Mouse (Mus musculus) spleen, adult 2 months (tissue): ENCODE measurements around the gene Gm26741.

ENCODE experiments used
- CTCF ChIP-seq: fragments of 200-500 bp; IDR thresholded peaks from 2 replicates; pipeline ENCODE4 v1.5.1; 2011; ENCODE audit warnings: mild to moderate bottlenecking, inconsistent platforms; ENCODE audit not compliant: insufficient read depth, insufficient read length, insufficient replicate concordance; ENCODE audit errors: extremely low read depth
- POLR2A ChIP-seq: fragments of 200-500 bp; IDR thresholded peaks from 2 replicates; pipeline ENCODE4 v1.6.1; 2011; ENCODE audit warnings: low read depth, low read length, inconsistent platforms

- TF ChIP-seq CTCF: no peak
- TF ChIP-seq POLR2A: no peak
Measured at GRCm38 (mm10) chr10:52387192-52387591, 28.6 kb downstream of the Gm26741 start.
